Mouse (Mus musculus): ENCODE measurements around the gene Olfr68. TPM values are rescaled to one million over a fixed set of nuclear protein-coding genes. Genes with fewer than 3 reads are reported as not detected.
A peak's percentile ranks its signal among the peaks of the same experiment; 100 is the strongest.
"Not testable (repeated sequence)": the region's sequence is repeated elsewhere in the genome, so short reads cannot be mapped to it uniquely, and the experiment has no call there.

Olfr68 gene
- polyA plus RNA-seq, 1 experiment from 2014 or later, result not detected

DNA sequence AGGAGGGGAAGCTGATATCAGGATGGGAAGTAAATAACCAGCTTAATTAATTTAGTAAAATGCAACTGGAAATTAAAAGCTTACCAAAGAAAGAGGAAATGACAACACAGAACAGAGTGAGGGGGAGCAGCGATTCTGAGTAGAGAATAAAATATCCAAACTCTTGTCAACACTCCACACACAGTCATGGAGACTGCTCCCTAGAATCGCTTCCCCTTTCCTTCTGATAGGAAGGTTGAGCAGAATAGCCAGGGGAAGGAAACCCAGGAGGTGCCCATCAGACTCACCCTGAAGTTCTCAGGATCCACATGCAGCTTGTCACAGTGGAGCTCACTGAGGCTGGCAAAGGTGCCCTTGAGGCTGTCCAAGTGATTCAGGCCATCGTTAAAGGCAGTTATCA, 33.7 kb upstream of the Olfr68 start:
- H3K27me3 ChIP-seq (ENCODE audit: control insufficient read depth, insufficient read depth, low read length); ATAC-seq (ENCODE audit: insufficient number of reproducible peaks, insufficient read depth, low FRiP score, low read depth); H3K27ac ChIP-seq (ENCODE audit: low read length); H3K4me3 ChIP-seq (ENCODE audit: low read depth, low read length); H3K9ac ChIP-seq (replicated peaks; ENCODE audit: low read depth, low read length); H3K9me3 ChIP-seq (ENCODE audit: control insufficient read depth, low read depth, low read length); H3K4me1 ChIP-seq (ENCODE audit: control insufficient read depth, insufficient read depth, low read length); H3K36me3 ChIP-seq (ENCODE audit: control insufficient read depth, insufficient read depth, low read length); H3K4me2 ChIP-seq (replicated peaks; ENCODE audit: low read depth, low read length): not testable (repeated sequence)
- no CpG with 5 or more reads among the region's 3 CpGs for WGBS

DNA sequence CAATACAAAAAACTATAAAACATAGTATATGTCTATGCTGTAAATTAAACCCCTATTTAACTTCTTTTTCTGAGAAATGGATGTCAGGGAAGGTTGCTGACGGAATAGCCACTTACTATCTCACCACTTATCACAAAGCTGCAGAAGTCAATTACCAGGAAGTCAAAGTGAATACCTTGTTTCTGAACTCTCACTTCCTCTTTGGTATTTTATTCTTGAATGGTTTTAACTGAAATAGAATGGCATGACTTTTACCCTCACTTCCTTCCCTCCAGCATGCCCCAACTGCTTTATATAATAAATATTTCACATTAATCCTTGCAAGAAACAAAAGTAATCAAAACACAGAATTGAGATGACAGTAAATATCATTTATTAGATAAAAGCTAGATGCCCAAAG, 32.7 kb upstream of the Olfr68 start:
- 61% methylated on average over 1 of the region's 1 CpGs for WGBS
- no peak for ATAC-seq (ENCODE audit: insufficient number of reproducible peaks, insufficient read depth, low FRiP score, low read depth)

DNA sequence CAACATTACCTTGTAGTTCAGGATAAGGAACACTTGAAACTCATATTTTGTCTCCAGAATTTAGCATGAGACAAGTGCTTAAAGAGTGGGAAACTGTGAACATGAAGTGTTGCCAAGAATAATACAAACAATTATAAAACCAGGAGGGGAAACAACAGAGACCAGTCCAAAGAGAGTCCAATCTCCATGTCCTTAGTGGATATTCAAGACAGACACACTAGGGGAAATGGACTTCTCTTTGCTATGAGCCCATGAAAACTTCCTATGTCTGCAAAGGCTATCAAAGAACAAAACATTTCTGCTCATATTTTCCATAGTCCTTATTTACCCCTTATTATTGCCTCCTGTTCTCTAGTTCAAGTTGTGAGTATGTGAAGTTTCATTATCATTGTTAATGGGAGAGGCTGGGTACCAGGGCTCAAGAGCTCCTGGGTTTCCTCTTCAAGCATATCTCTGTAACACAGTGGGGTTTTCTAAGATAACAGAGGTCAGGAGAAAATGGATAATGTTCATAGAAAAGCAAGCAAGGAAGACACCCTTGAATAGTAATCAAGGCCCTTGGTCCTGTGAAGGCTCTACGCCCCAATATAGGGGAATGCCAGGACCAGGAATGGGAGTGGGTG, 31.8 kb upstream of the Olfr68 start:
- no peaks in the 10 kb centered on the region for H3K36me3 ChIP-seq (ENCODE audit: control insufficient read depth, insufficient read depth, low read length)
- no peaks in the 10 kb centered on the region for H3K27me3 ChIP-seq (ENCODE audit: control insufficient read depth, insufficient read depth, low read length)
- no peak overlapping the region for H3K4me2 ChIP-seq (replicated peaks; ENCODE audit: low read depth, low read length)
- 86% methylated on average over 1 of the region's 1 CpGs for WGBS
- H3K9me3 ChIP-seq (ENCODE audit: control insufficient read depth, low read depth, low read length), result no peaks in the 10 kb centered on the region
- ATAC-seq (ENCODE audit: insufficient number of reproducible peaks, insufficient read depth, low FRiP score, low read depth), result peak; percentile 33; the same call in 1 of the 2 replicates
- H3K4me1 ChIP-seq (ENCODE audit: control insufficient read depth, insufficient read depth, low read length), result no peaks in the 10 kb centered on the region
- no peak overlapping the region for H3K4me3 ChIP-seq (ENCODE audit: low read depth, low read length)
- no peak overlapping the region for H3K9ac ChIP-seq (replicated peaks; ENCODE audit: low read depth, low read length)
- no peak overlapping the region for H3K27ac ChIP-seq (ENCODE audit: low read length)

More for the DNA sequence above, 32.7 kb upstream of the Olfr68 start:
- Histone ChIP-seq H3K9ac (replicated peaks; ENCODE audit: low read depth, low read length) (no peak overlapping the region), H3K4me1 (ENCODE audit: control insufficient read depth, insufficient read depth, low read length) (no peaks in the 10 kb centered on the region), H3K36me3 (ENCODE audit: control insufficient read depth, insufficient read depth, low read length) (no peaks in the 10 kb centered on the region), H3K4me3 (ENCODE audit: low read depth, low read length) (no peak overlapping the region), H3K27ac (ENCODE audit: low read length) (no peak overlapping the region), H3K27me3 (ENCODE audit: control insufficient read depth, insufficient read depth, low read length) (no peaks in the 10 kb centered on the region), H3K4me2 (replicated peaks; ENCODE audit: low read depth, low read length) (no peak overlapping the region), H3K9me3 (ENCODE audit: control insufficient read depth, low read depth, low read length) (no peaks in the 10 kb centered on the region)

DNA sequence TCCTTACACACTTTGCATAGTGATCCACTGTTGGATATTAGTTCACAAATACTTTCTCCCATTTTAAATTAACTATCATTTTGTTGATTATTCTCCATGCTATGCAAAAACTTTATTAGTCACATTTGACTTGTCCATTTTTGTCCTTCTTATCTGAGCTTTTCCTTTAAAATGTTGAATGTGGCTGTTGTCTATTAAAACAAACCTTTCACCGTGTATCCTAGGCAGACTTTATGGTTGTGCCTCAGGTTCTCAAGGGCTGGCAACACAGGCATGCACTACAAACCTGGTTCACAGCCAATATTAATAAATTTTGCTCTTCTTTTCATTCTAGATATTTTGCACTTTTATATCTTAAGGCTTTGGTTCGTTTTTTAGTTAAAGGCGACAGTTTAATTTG, 31.2 kb upstream of the Olfr68 start:
- Histone ChIP-seq H3K9me3 (ENCODE audit: control insufficient read depth, low read depth, low read length) (no peaks in the 10 kb centered on the region), H3K36me3 (ENCODE audit: control insufficient read depth, insufficient read depth, low read length) (no peaks in the 10 kb centered on the region), H3K4me1 (ENCODE audit: control insufficient read depth, insufficient read depth, low read length) (no peaks in the 10 kb centered on the region), H3K4me3 (ENCODE audit: low read depth, low read length) (no peak overlapping the region), H3K9ac (replicated peaks; ENCODE audit: low read depth, low read length) (no peak overlapping the region), H3K4me2 (replicated peaks; ENCODE audit: low read depth, low read length) (no peak overlapping the region), H3K27me3 (ENCODE audit: control insufficient read depth, insufficient read depth, low read length) (no peaks in the 10 kb centered on the region), H3K27ac (ENCODE audit: low read length) (no peak overlapping the region)
- no peak for ATAC-seq (ENCODE audit: insufficient number of reproducible peaks, insufficient read depth, low FRiP score, low read depth)
- 79% methylated on average over 3 of the region's 3 CpGs for WGBS

DNA sequence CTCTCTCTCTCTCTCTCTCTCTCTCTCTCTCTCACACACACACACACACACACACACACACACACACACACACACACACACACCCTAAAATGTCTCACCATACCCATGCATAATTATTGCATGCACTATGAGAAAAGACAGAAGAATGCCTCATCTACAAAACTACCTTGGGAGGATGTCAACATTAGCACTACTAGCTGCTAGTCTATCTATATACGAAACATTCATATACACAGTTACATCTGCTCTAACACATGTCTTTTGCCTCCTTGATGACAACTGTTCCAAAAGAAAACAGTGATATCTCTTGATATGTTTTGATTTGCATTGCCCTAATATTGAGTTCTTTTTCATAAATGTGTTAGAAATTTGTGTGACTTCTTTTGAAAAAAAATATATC, 30.8 kb upstream of the Olfr68 start:
- H3K27me3 ChIP-seq (ENCODE audit: control insufficient read depth, insufficient read depth, low read length), result no peaks in the 10 kb centered on the region
- no peak overlapping the region for H3K4me3 ChIP-seq (ENCODE audit: low read depth, low read length)
- 76% methylated on average over 1 of the region's 1 CpGs for WGBS
- H3K36me3 ChIP-seq (ENCODE audit: control insufficient read depth, insufficient read depth, low read length), result no peaks in the 10 kb centered on the region
- no peak overlapping the region for H3K9ac ChIP-seq (replicated peaks; ENCODE audit: low read depth, low read length)
- no peak overlapping the region for H3K27ac ChIP-seq (ENCODE audit: low read length)
- no peak for ATAC-seq (ENCODE audit: insufficient number of reproducible peaks, insufficient read depth, low FRiP score, low read depth)
- no peaks in the 10 kb centered on the region for H3K9me3 ChIP-seq (ENCODE audit: control insufficient read depth, low read depth, low read length)
- H3K4me2 ChIP-seq (replicated peaks; ENCODE audit: low read depth, low read length), result no peak overlapping the region
- H3K4me1 ChIP-seq (ENCODE audit: control insufficient read depth, insufficient read depth, low read length), result no peaks in the 10 kb centered on the region

DNA sequence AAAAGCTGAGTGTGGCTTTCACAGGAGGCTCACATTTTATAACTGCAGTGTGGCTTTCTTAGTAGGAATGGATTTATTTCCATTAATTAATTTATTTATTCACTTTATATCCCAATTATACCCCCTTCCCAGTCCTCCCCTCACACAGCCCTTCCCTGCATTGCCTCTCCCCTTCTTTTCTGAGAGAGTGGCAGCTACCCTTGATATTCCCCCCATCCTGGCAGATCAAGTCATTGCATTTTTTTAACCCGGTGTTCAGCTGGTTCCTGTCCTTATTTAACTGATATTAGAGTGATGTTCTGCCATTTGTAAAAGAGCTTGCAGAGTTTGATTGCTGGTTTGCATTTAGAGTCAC, 30.3 kb upstream of the Olfr68 start:
- H3K4me3 ChIP-seq (ENCODE audit: low read depth, low read length), result no peak overlapping the region
- no peaks in the 10 kb centered on the region for H3K27me3 ChIP-seq (ENCODE audit: control insufficient read depth, insufficient read depth, low read length)
- 55% methylated on average over 1 of the region's 1 CpGs for WGBS

DNA sequence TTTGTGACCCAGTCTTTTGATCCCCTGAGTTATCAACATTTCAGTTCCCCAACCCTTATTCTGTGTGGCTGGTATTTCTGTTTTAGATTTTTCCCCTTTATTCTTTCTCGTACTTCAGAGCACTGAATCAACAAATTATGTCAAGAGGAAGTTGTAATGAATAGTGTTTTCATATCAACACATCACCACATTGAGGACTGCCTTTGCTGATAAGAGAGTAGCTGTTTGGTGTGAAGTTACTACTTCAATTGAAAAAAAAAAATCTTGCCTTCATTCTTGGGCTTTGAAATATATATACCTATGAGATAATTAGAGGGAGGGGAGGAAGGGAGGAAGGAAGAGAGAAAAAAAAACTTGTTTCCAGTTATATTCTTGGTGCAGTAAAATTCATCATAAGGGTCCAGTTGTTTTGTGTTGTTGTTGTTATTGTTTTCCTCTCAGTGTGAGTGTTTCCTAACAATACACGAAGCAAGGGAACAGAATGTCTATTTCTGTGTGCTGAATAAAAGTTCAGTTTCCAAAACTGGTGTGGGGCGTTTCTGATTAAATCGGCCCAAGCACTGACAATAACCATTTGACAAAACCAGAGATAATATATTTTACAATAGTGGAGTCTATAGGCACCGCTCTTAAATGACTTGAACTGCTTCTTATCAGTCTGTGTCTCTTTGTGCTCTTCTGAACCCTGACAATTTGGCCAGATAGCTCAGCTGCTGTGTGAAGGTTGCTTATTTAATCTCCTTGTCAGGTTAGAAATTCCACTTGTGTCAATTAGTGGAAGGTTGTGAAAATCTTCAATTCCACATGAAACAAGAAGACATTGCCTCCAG, 29.7 kb upstream of the Olfr68 start:
- Histone ChIP-seq H3K27me3 (ENCODE audit: control insufficient read depth, insufficient read depth, low read length) (no peaks in the 10 kb centered on the region), H3K4me1 (ENCODE audit: control insufficient read depth, insufficient read depth, low read length) (no peaks in the 10 kb centered on the region), H3K4me2 (replicated peaks; ENCODE audit: low read depth, low read length) (no peak overlapping the region), H3K36me3 (ENCODE audit: control insufficient read depth, insufficient read depth, low read length) (no peaks in the 10 kb centered on the region), H3K9ac (replicated peaks; ENCODE audit: low read depth, low read length) (no peak overlapping the region), H3K4me3 (ENCODE audit: low read depth, low read length) (no peak overlapping the region), H3K9me3 (ENCODE audit: control insufficient read depth, low read depth, low read length) (no peaks in the 10 kb centered on the region), H3K27ac (ENCODE audit: low read length) (no peak overlapping the region)
- 53% methylated on average over 5 of the region's 5 CpGs for WGBS
- ATAC-seq (ENCODE audit: insufficient number of reproducible peaks, insufficient read depth, low FRiP score, low read depth), result no peak

More for the DNA sequence above, 30.3 kb upstream of the Olfr68 start:
- H3K4me1 ChIP-seq (ENCODE audit: control insufficient read depth, insufficient read depth, low read length), result no peaks in the 10 kb centered on the region
- ATAC-seq (ENCODE audit: insufficient number of reproducible peaks, insufficient read depth, low FRiP score, low read depth), result no peak
- no peaks in the 10 kb centered on the region for H3K36me3 ChIP-seq (ENCODE audit: control insufficient read depth, insufficient read depth, low read length)
- H3K27ac ChIP-seq (ENCODE audit: low read length), result no peak overlapping the region
- no peak overlapping the region for H3K4me2 ChIP-seq (replicated peaks; ENCODE audit: low read depth, low read length)
- no peaks in the 10 kb centered on the region for H3K9me3 ChIP-seq (ENCODE audit: control insufficient read depth, low read depth, low read length)
- no peak overlapping the region for H3K9ac ChIP-seq (replicated peaks; ENCODE audit: low read depth, low read length)

DNA sequence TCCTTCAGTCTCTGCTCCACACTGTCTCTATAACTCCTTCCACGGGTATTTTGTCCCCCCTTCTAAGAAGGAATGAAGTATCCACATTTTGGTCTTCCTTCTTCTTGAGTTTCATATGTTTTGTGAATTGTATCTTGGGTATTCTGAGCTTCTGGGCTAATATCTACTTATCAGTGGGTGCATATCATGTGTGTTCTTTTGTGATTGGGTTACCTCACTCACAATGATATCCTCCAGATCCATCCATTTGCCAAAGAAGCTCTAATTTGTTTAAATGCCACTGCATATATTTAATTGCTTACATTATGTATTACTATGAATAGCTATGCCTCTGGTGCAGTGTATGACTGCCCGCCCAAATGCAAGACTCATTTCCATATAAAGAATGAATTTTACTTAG, 28.6 kb upstream of the Olfr68 start:
- not testable (repeated sequence) for H3K4me2 ChIP-seq (replicated peaks; ENCODE audit: low read depth, low read length); H3K4me1 ChIP-seq (ENCODE audit: control insufficient read depth, insufficient read depth, low read length); H3K27me3 ChIP-seq (ENCODE audit: control insufficient read depth, insufficient read depth, low read length); H3K9ac ChIP-seq (replicated peaks; ENCODE audit: low read depth, low read length); H3K27ac ChIP-seq (ENCODE audit: low read length); H3K4me3 ChIP-seq (ENCODE audit: low read depth, low read length); H3K9me3 ChIP-seq (ENCODE audit: control insufficient read depth, low read depth, low read length); H3K36me3 ChIP-seq (ENCODE audit: control insufficient read depth, insufficient read depth, low read length); ATAC-seq (ENCODE audit: insufficient number of reproducible peaks, insufficient read depth, low FRiP score, low read depth)
- 78% methylated on average over 2 of the region's 2 CpGs for WGBS

All from stomach, embryonic 14.5 days (tissue).